Mouse (Mus musculus): ENCODE results near the gene Ahnak. TPM values are rescaled to one million over a fixed set of nuclear protein-coding genes. Genes with fewer than 3 reads are reported as not detected.

Ahnak gene
- polyA plus RNA-seq, 1 experiment from 2014 or later, result 12.2 TPM

- Histone ChIP-seq H3K4me1 (no peaks in the 10 kb centered on the region), H3K9me3 (no peaks in the 10 kb centered on the region), H3K4me2 (replicated peaks) (no peak overlapping the region), H3K9ac (replicated peaks) (no peak overlapping the region), H3K4me3 (no peak overlapping the region), H3K36me3 (no peaks in the 10 kb centered on the region), H3K27me3 (no peaks in the 10 kb centered on the region), H3K27ac (replicated peaks) (no peak overlapping the region)
- 84% methylated on average over 3 of the region's 3 CpGs for WGBS
- no peak for ATAC-seq (ENCODE audit: low FRiP score, low read depth)
These were observed 45.4 kb downstream of the Ahnak start for GRCm38 (mm10) chr19:9034480-9034879.

GRCm38 (mm10) chr19:9035101-9035500 is 46.0 kb downstream of the Ahnak start:
- 75% methylated on average over 3 of the region's 3 CpGs for WGBS
- Histone ChIP-seq H3K36me3 (no peaks in the 10 kb centered on the region), H3K4me2 (replicated peaks) (no peak overlapping the region), H3K27ac (replicated peaks) (no peak overlapping the region), H3K9me3 (no peaks in the 10 kb centered on the region), H3K27me3 (no peaks in the 10 kb centered on the region), H3K4me3 (no peak overlapping the region), H3K9ac (replicated peaks) (no peak overlapping the region), H3K4me1 (no peaks in the 10 kb centered on the region)
- ATAC-seq (ENCODE audit: low FRiP score, low read depth), result no peak

GRCm38 (mm10) chr19:9038136-9038535 is 49.1 kb downstream of the Ahnak start:
- Histone ChIP-seq H3K27me3 (no peaks in the 10 kb centered on the region), H3K36me3 (no peaks in the 10 kb centered on the region), H3K9me3 (no peaks in the 10 kb centered on the region), H3K27ac (replicated peaks) (no peak overlapping the region), H3K4me2 (replicated peaks) (no peak overlapping the region), H3K9ac (replicated peaks) (no peak overlapping the region), H3K4me3 (no peak overlapping the region), H3K4me1 (no peaks in the 10 kb centered on the region)
- ATAC-seq (ENCODE audit: low FRiP score, low read depth), result no peak
- WGBS, result 71% methylated on average over 3 of the region's 3 CpGs

- H3K27ac ChIP-seq (replicated peaks), result no peak overlapping the region
- ATAC-seq (ENCODE audit: low FRiP score, low read depth), result no peak
- WGBS, result 85% methylated on average over 4 of the region's 4 CpGs
These were observed 50.2 kb downstream of the Ahnak start for GRCm38 (mm10) chr19:9039266-9039665.

GRCm38 (mm10) chr19:9039928-9040327 is 50.8 kb downstream of the Ahnak start:
- ATAC-seq (ENCODE audit: low FRiP score, low read depth), result no peak
- no peak overlapping the region for H3K27ac ChIP-seq (replicated peaks)
- no peaks in the 10 kb centered on the region for H3K9me3 ChIP-seq
- no peaks in the 10 kb centered on the region for H3K4me1 ChIP-seq
- H3K4me2 ChIP-seq (replicated peaks), result no peak overlapping the region
- no peak overlapping the region for H3K4me3 ChIP-seq
- no peaks in the 10 kb centered on the region for H3K36me3 ChIP-seq
- WGBS, result 69% methylated on average over 7 of the region's 7 CpGs
- H3K9ac ChIP-seq (replicated peaks), result no peak overlapping the region
- H3K27me3 ChIP-seq, result no peaks in the 10 kb centered on the region

More at GRCm38 (mm10) chr19:9039266-9039665, 50.2 kb downstream of the Ahnak start:
- no peak overlapping the region for H3K4me3 ChIP-seq
- H3K4me1 ChIP-seq, result no peaks in the 10 kb centered on the region
- no peaks in the 10 kb centered on the region for H3K9me3 ChIP-seq
- H3K27me3 ChIP-seq, result no peaks in the 10 kb centered on the region
- no peak overlapping the region for H3K9ac ChIP-seq (replicated peaks)
- no peaks in the 10 kb centered on the region for H3K36me3 ChIP-seq
- H3K4me2 ChIP-seq (replicated peaks), result no peak overlapping the region

- no peak for ATAC-seq (ENCODE audit: low FRiP score, low read depth)
- H3K4me1 ChIP-seq, result no peaks in the 10 kb centered on the region
- no peaks in the 10 kb centered on the region for H3K27me3 ChIP-seq
- WGBS, result 80% methylated on average over 6 of the region's 6 CpGs
- no peak overlapping the region for H3K4me2 ChIP-seq (replicated peaks)
- H3K27ac ChIP-seq (replicated peaks), result no peak overlapping the region
- no peak overlapping the region for H3K9ac ChIP-seq (replicated peaks)
- H3K36me3 ChIP-seq, result no peaks in the 10 kb centered on the region
- no peak overlapping the region for H3K4me3 ChIP-seq
- H3K9me3 ChIP-seq, result no peaks in the 10 kb centered on the region
These were observed 51.6 kb downstream of the Ahnak start for GRCm38 (mm10) chr19:9040649-9041048.

- no peak for ATAC-seq (ENCODE audit: low FRiP score, low read depth)
- H3K9ac ChIP-seq (replicated peaks), result no peak overlapping the region
- no peak overlapping the region for H3K4me2 ChIP-seq (replicated peaks)
- no peak overlapping the region for H3K27ac ChIP-seq (replicated peaks)
- H3K4me1 ChIP-seq, result no peaks in the 10 kb centered on the region
- no peaks in the 10 kb centered on the region for H3K36me3 ChIP-seq
- no peaks in the 10 kb centered on the region for H3K9me3 ChIP-seq
- H3K27me3 ChIP-seq, result no peaks in the 10 kb centered on the region
- no peak overlapping the region for H3K4me3 ChIP-seq
These were observed 52.0 kb downstream of the Ahnak start for GRCm38 (mm10) chr19:9041074-9041473.

- Histone ChIP-seq H3K4me2 (replicated peaks) (no peak overlapping the region), H3K27ac (replicated peaks) (no peak overlapping the region), H3K36me3 (no peaks in the 10 kb centered on the region), H3K4me3 (no peak overlapping the region), H3K27me3 (no peaks in the 10 kb centered on the region), H3K4me1 (no peaks in the 10 kb centered on the region), H3K9me3 (no peaks in the 10 kb centered on the region), H3K9ac (replicated peaks) (no peak overlapping the region)
- WGBS, result 76% methylated on average over 1 of the region's 1 CpGs
- no peak for ATAC-seq (ENCODE audit: low FRiP score, low read depth)
These were observed 54.0 kb downstream of the Ahnak start for GRCm38 (mm10) chr19:9043123-9043522.

GRCm38 (mm10) chr19:9044291-9044690 is 55.2 kb downstream of the Ahnak start:
- no peak overlapping the region for H3K4me3 ChIP-seq
- ATAC-seq (ENCODE audit: low FRiP score, low read depth), result no peak
- H3K27me3 ChIP-seq, result no peaks in the 10 kb centered on the region
- no peaks in the 10 kb centered on the region for H3K9me3 ChIP-seq
- no peak overlapping the region for H3K27ac ChIP-seq (replicated peaks)
- H3K4me2 ChIP-seq (replicated peaks), result no peak overlapping the region
- no peaks in the 10 kb centered on the region for H3K4me1 ChIP-seq
- no peak overlapping the region for H3K9ac ChIP-seq (replicated peaks)
- no peaks in the 10 kb centered on the region for H3K36me3 ChIP-seq
- WGBS, result 84% methylated on average over 4 of the region's 4 CpGs

GRCm38 (mm10) chr19:9047207-9047945 is 58.3 kb downstream of the Ahnak start:
- H3K36me3 ChIP-seq, result no peaks in the 10 kb centered on the region
- WGBS, result 76% methylated on average over 7 of the region's 7 CpGs

GRCm38 (mm10) chr19:9047946-9048387 is 58.9 kb downstream of the Ahnak start:
- 60% methylated on average over 1 of the region's 1 CpGs for WGBS
- no peaks in the 10 kb centered on the region for H3K36me3 ChIP-seq
- no peak overlapping the region for H3K9ac ChIP-seq (replicated peaks)
- H3K4me3 ChIP-seq, result no peak overlapping the region
- no peak for ATAC-seq (ENCODE audit: low FRiP score, low read depth)
- no peaks in the 10 kb centered on the region for H3K9me3 ChIP-seq
- H3K4me2 ChIP-seq (replicated peaks), result no peak overlapping the region
- no peak overlapping the region for H3K27ac ChIP-seq (replicated peaks)
- H3K4me1 ChIP-seq, result no peaks in the 10 kb centered on the region
- H3K27me3 ChIP-seq, result no peaks in the 10 kb centered on the region

More at GRCm38 (mm10) chr19:9047207-9047945, 58.3 kb downstream of the Ahnak start:
- no peaks in the 10 kb centered on the region for H3K27me3 ChIP-seq
- ATAC-seq (ENCODE audit: low FRiP score, low read depth), result no peak
- H3K4me3 ChIP-seq, result no peak overlapping the region
- no peak overlapping the region for H3K9ac ChIP-seq (replicated peaks)
- H3K27ac ChIP-seq (replicated peaks), result no peak overlapping the region
- H3K9me3 ChIP-seq, result no peaks in the 10 kb centered on the region
- no peak overlapping the region for H3K4me2 ChIP-seq (replicated peaks)
- no peaks in the 10 kb centered on the region for H3K4me1 ChIP-seq

GRCm38 (mm10) chr19:9048981-9049687 is 60.0 kb downstream of the Ahnak start:
- 93% methylated on average over 4 of the region's 4 CpGs for WGBS
- no peak for ATAC-seq (ENCODE audit: low FRiP score, low read depth)
- Histone ChIP-seq H3K27me3 (no peaks in the 10 kb centered on the region), H3K9ac (replicated peaks) (no peak overlapping the region), H3K36me3 (no peaks in the 10 kb centered on the region), H3K4me3 (no peak overlapping the region), H3K4me1 (no peaks in the 10 kb centered on the region), H3K9me3 (no peaks in the 10 kb centered on the region), H3K4me2 (replicated peaks) (no peak overlapping the region), H3K27ac (replicated peaks) (no peak overlapping the region)
